Mouse (Mus musculus) spleen, adult 18-20 months (tissue): ENCODE results near the gene Gm13277.
"Not testable (repeated sequence)": the region's sequence is repeated elsewhere in the genome, so short reads cannot be mapped to it uniquely, and the experiment has no call there.

Experiments
- DNase-seq, 2 experiments: peaks; one replicate each; pipeline ENCODE4 v3.0.0; 2022; ENCODE audit warnings: mixed read lengths in 2 of 2

The Gm13277 gene

GRCm38 (mm10) chr4:88788402-88788801 lies at the start of gene Gm13277:
Gene Gm13277, plus strand, starts transcription at chr4:88788632.
- peak; percentile 57 to 58 for DNase-seq

DNA sequence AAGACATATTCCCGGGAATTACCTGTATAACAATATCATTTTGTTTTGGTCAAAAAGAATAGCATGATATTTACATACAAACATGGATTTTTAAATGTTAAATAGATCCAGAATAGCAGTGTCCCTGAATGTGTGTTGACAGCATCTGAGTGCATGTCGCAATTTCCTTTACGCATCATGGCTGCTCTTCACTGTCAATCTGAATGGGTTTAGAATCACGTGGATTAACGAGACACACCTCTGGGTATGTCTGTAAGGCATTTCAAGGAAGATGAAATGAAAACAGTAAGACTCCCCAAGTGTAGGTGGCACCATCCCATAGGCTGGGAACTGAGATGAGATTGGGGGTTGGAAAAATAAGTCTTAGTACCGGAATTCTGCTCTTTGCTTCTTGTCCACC lies 49.4 kb upstream of the Gm13277 start:
- DNase-seq, result no peak

DNA sequence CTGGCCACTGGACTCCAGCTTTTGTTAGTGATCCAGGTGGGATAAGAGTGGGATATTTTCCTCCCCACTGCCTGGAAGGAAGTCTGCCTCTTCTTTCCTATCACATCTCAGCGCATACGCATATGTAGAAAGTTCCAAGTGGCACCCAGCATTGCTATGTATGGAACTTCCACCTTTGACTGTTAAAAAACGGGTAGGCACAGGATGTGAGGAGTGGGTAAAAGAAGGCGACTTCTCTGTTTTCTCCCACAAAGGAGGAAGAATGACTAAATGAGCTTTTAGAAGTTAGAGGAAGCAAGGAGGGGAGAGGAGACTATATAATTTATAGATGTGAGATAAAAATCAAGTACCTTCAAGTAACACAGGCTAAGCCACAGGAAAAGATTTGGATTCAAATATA lies 47.0 kb upstream of the Gm13277 start:
- no peak for DNase-seq

GRCm38 (mm10) chr4:88742771-88743371 lies 45.6 kb upstream of the Gm13277 start:
- DNase-seq, result no peak

- no peak for DNase-seq
Measured at GRCm38 (mm10) chr4:88744207-88744606, 44.2 kb upstream of the Gm13277 start.

GRCm38 (mm10) chr4:88749926-88750325 lies 38.5 kb upstream of the Gm13277 start:
- no peak for DNase-seq

GRCm38 (mm10) chr4:88754818-88755340 lies 33.6 kb upstream of the Gm13277 start, which contains the start of gene Gm13271:
Gene Gm13271, plus strand, starts transcription at chr4:88754868.
- peak; percentile 72 to 74 for DNase-seq

GRCm38 (mm10) chr4:88756581-88757513 lies 31.6 kb upstream of the Gm13277 start:
- not testable (repeated sequence) for DNase-seq

DNA sequence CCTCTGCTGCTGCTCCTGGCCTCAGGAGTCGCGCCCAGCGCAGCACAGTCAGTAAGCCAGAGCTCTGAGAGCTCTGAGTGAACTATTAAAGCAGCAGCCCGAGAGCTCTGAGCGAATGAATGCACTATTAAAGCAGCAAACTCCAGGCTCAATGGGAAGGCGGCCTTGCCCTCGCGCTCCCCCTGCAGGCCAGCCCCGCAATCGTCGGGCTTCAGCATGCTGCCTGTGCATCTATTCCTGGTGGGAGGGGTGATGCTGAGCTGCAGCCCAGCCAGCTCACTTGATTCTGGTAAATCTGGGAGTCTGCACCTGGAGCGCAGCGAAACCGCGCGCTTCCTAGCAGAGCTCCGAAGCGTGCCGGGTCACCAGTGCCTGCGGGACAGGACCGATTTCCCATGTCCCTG lies 30.8 kb upstream of the Gm13277 start:
- peak; percentile 87 to 90 for DNase-seq

DNA sequence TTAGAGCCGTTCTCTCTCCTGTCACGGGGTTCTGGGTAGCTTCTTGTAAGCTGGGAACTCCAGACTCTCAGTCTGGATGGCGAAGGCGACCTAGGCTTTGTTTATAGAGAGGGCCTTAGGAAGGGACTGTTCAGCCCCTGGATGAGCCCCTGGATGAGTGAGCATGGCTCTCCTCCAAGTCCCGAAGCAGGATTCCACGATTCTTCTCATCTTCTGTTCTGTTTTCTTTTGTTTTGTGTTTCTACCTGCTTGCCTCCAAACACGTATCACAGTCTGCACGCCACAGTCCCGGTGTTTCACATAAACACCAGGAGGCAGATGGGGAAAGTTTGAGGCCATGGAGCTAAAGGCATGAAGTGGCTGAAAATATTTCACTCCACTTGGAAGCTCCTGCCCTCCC lies 29.7 kb upstream of the Gm13277 start:
- DNase-seq, result not testable (repeated sequence)

GRCm38 (mm10) chr4:88759610-88760268 lies 28.7 kb upstream of the Gm13277 start, which contains the start of gene Gm13283:
Gene Gm13283, plus strand, starts transcription at chr4:88760119.
- DNase-seq, result peak in 1 of 2 experiments; percentile 35

DNA sequence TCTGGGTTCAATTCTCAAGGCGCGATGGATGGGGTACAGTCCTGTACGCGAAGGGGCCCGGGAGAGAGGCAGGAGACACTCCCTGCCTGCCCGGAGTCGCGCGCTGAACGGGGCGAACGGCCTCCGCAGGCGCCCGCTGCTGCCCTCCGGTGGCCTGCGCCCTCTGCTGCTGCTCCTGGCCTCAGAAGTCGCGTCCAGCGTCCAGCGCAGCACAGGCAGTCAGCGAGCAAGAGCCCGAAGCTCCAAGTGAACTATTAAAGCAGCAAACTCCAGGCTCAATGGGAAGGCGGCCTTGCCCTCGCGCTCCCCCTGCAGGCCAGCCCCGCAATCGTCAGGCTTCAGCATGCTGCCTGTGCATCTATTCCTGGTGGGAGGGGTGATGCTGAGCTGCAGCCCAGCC lies 28.0 kb upstream of the Gm13277 start:
- DNase-seq, result peak; percentile 46 to 57

DNA sequence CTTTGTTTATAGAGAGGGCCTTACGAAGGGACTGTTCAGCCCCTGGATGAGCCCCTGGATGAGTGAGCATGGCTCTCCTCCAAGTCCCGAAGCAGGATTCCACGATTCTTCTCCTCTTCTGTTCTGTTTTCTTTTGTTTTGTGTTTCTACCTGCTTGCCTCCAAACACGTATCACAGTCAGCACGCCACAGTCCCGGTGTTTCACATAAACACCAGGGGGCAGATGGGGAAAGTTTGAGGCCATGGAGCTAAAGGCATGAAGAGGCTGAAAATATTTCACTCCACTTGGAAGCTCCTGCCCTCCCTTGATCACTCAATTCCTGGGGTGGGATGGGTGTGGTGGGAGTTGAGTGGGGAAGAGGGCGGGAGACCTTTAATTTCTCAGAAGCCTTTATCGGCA lies 26.7 kb upstream of the Gm13277 start:
- DNase-seq, result peak; percentile 68 to 69

DNA sequence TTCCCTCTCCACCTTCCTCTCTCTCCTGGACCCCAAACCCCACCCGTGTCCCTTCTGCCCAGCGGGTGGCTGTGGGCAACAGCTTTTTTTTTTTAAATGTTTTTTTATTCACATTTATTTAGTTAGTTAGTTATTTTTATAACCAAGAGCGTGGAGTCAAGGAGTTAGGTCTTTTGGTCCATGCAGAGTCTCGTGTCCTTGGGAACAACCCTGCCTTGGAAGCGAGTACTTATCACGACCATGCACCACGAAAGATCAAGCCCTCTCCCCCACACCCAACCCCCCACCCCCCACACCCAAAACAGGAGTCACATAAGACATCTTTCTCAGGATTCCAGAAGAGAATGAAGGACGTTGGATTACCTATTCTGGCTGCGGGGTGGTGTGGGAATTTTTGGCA lies 26.1 kb upstream of the Gm13277 start:
- peak in 1 of 2 experiments; percentile 29 for DNase-seq

DNA sequence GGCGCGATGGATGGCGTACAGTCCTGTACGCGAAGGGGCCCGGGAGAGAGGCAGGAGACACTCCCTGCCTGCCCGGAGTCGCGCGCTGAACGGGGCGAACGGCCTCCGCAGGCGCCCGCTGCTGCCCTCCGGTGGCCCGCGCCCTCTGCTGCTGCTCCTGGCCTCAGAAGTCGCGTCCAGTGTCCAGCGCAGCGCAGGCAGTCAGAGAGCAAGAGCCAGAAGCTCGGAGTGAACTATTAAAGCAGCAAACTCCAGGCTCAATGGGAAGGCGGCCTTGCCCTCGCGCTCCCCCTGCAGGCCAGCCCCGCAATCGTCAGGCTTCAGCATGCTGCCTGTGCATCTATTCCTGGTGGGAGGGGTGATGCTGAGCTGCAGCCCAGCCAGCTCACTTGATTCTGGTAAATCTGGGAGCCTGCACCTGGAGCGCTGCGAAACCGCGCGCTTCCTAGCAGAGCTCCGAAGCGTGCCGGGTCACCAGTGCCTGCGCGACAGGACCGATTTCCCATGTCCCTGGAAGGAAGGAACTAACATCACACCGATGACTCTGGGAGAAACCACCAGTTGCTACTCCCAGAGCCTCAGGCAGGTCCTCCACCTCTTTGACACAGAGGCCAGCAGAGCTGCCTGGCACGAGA lies 24.9 kb upstream of the Gm13277 start:
- DNase-seq, result peak in 1 of 2 experiments; percentile 14

GRCm38 (mm10) chr4:88773534-88773933 lies 14.9 kb upstream of the Gm13277 start, which contains the start of gene Gm13290:
Gene Gm13290, plus strand, starts transcription at chr4:88773834.
- not testable (repeated sequence) for DNase-seq

- not testable (repeated sequence) for DNase-seq
Measured at GRCm38 (mm10) chr4:88776622-88777021, 11.8 kb upstream of the Gm13277 start, which contains the start of gene Gm13289. Gene Gm13289, plus strand, starts transcription at chr4:88776922.

DNA sequence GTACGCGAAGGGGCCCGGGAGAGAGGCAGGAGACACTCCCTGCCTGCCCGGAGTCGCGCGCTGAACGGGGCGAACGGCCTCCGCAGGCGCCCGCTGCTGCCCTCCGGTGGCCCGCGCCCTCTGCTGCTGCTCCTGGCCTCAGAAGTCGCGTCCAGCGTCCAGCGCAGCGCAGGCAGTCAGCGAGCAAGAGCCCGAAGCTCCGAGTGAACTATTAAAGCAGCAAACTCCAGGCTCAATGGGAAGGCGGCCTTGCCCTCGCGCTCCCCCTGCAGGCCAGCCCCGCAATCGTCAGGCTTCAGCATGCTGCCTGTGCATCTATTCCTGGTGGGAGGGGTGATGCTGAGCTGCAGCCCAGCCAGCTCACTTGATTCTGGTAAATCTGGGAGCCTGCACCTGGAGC lies 8.9 kb upstream of the Gm13277 start, which contains the start of gene Gm13272:
Gene Gm13272 (plus strand): TSS at position 301 of the 400 bp plus-strand sequence.
- not testable (repeated sequence) for DNase-seq

GRCm38 (mm10) chr4:88780320-88780719 lies 8.1 kb upstream of the Gm13277 start:
- DNase-seq, result not testable (repeated sequence)

DNA sequence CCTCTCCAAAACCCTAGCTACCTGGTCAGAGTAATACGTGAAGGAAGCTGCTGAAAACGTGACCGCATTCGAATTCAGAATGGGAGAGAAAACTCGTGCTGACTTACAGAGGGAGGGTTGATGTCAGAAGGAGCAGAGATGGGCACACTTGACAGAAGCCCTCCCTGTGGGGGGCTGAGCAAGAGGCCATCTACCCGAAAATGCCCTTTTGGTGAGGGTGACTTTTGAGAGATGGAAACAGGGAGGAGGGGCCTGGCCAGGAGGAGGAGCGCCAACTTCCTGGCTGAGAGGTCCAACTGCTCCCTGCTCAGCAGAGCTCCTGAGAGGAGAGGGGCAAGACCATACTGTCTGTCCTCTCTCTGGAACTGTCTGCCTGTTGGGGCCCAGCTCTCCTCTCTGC lies 6.6 kb upstream of the Gm13277 start, which contains the start of gene Ifnz:
Gene Ifnz (plus strand): TSS at position 301 of the 400 bp plus-strand sequence.
- not testable (repeated sequence) for DNase-seq

DNA sequence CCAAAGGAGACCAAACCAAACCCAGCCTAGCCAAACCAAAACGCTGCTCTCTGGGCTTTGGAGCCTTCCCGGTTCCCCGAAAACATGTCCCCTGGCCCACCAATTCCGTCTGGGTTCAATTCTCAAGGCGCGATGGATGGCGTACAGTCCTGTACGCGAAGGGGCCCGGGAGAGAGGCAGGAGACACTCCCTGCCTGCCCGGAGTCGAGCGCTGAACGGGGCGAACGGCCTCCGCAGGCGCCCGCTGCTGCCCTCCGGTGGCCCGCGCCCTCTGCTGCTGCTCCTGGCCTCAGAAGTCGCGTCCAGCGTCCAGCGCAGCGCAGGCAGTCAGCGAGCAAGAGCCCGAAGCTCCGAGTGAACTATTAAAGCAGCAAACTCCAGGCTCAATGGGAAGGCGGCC lies 6.1 kb upstream of the Gm13277 start:
- DNase-seq, result not testable (repeated sequence)

DNA sequence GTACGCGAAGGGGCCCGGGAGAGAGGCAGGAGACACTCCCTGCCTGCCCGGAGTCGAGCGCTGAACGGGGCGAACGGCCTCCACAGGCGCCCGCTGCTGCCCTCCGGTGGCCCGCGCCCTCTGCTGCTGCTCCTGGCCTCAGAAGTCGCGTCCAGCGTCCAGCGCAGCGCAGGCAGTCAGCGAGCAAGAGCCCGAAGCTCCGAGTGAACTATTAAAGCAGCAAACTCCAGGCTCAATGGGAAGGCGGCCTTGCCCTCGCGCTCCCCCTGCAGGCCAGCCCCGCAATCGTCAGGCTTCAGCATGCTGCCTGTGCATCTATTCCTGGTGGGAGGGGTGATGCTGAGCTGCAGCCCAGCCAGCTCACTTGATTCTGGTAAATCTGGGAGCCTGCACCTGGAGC lies 3.0 kb upstream of the Gm13277 start, which contains the start of gene Gm13276:
Gene Gm13276 (plus strand): TSS at position 301 of the 400 bp plus-strand sequence.
- not testable (repeated sequence) for DNase-seq
